Mouse (Mus musculus): ENCODE measurements at regions not wholly inside any gene's neighbourhood (a gene's known extent, or its start where the extent isn't known, plus 50 kb on each side); places are given as distances from the start of the nearest gene placed in this dataset.
A peak's percentile ranks its signal among the peaks of the same experiment; 100 is the strongest.

DNA sequence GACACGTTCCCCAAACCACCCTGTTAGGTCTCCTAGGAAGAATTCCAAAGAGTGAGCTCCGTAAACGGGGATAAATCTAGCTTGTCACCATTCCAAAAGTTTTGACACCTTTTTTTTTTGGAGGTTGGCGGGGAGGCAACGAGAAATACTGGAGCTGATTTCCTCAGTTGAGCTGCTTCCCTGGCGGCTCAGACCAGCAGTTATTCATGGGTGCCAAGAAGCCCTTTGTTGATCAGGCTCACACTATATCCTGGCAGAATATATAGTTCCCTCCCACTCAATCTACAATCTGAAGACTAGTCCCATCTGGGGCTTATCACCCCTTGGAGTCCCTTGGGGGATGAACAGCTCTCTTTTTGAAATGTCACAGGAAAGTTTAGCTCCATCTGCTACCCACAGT lies 77.5 kb upstream of the Tiam2 start:
- ATAC-seq (ENCODE audit: low TSS enrichment): peak; percentile 48

- ATAC-seq (ENCODE audit: low TSS enrichment): no peak
Observed at GRCm38 (mm10) chr17:3249320-3249719, 77.1 kb upstream of the Tiam2 start.

- ATAC-seq (ENCODE audit: low TSS enrichment): no peak
Observed at GRCm38 (mm10) chr17:3251176-3251575, 75.2 kb upstream of the Tiam2 start.

- ATAC-seq (ENCODE audit: low TSS enrichment): no peak
Observed at GRCm38 (mm10) chr17:3251966-3252365, 74.4 kb upstream of the Tiam2 start.

DNA sequence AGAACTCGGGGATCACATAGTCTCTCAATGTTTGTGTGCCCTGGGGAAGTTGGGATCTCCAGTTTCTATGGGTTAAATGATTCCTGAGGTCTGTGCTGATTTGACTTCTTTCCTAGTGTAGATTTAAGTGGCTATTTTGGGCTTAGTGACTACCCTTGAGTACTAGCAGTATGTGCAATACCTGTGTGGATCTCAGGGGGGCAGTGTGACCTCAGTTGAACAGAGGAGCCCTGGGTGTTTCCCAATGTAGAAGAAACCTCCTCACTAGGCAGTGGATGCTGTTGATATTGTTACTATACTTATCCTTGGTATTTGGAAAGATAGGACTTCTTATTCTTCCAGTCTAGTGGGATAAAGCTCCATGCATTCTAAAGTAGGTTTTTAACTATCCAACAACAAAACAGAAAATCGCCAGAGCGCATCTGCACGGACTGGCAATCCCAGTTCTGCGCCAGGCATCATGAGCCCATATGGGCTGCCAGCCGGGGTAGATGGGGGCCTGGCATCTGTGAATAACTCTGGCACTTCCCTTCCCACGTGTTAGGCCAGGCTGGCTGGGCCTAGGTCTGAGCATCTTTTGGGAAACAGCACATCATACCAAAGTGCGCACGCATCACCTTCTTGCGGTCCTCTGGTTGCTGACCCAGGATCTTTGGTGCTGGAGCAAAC lies 72.7 kb upstream of the Tiam2 start:
- peak; percentile 45; the same call in 1 of the 2 replicates for ATAC-seq (ENCODE audit: low TSS enrichment)

DNA sequence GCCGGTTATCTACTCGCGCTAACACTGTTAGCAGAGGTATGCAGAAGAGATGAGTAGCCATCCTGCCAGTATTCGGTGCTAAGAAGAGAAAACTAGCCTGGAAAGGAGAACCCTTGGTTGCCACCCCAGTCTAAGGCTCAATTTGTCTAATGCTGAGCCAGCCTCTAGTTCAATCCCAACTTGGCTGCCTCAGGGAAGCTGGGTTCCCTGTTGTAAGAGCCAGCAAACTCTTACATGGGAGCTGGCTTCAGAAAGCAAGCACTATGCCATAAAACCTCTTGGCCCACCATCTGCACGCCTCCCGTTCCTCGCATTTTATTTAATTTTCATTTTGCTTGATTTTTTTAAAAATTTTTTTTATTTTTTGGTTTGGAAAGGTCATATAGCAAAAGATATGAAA lies 69.6 kb upstream of the Tiam2 start:
- no peak for ATAC-seq (ENCODE audit: low TSS enrichment)

DNA sequence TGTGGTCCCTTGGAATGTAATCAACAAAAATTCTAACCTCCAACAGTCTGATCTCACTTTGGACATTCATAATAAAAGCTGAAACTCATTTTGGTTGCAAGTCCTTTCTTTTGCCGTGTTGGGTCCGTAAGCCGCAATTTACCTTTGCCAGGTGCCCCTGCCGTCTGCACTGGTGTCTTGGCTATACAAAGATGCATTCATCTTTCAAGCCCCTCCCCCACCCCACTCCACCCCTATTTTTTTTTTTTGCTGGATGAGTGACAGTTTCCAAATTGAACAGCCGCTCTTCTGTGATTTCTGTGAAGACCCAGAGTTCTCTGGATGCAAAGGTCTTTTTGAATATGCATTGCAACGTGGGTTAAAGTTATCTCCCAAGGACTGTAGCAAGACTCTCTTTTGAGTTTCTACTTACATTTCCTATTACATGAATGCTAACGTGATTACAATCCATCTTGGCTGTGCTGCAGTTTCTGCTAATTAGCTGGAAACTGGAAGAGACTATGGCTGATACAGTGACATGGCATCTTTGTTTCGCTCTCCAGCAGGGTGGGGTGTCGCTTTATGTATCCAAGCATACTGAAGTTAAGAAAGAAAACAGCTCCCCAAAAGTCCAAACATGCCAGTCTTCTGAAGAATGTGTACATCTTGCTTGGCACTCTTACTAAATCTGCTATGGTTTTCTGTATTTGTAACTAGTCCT lies 67.4 kb upstream of the Tiam2 start:
- no peak for ATAC-seq (ENCODE audit: low TSS enrichment)

GRCm38 (mm10) chr17:3260796-3261195 lies 65.6 kb upstream of the Tiam2 start:
- ATAC-seq (ENCODE audit: low TSS enrichment): peak; percentile 31; the same call in 1 of the 2 replicates

GRCm38 (mm10) chr17:3273108-3274091 lies 53.0 kb upstream of the Tiam2 start:
- peak; percentile 86 for ATAC-seq (ENCODE audit: low TSS enrichment)

- no peak for ATAC-seq (ENCODE audit: low TSS enrichment)
Observed at GRCm38 (mm10) chr17:3274449-3275285, 51.7 kb upstream of the Tiam2 start.
